Mouse (Mus musculus) small intestine, adult 2 months (tissue): ENCODE measurements at regions not wholly inside any gene's neighbourhood (a gene's known extent, or its start where the extent isn't known, plus 50 kb on each side); places are given as distances from the start of the nearest gene placed in this dataset.

Source experiments
- CTCF ChIP-seq: fragments of 200-500 bp; IDR thresholded peaks from 2 replicates; pipeline ENCODE4 v1.5.1; 2012; ENCODE audit warnings: low read depth, mild to moderate bottlenecking, control low read depth, inconsistent platforms, low read length, moderate library complexity, mixed read lengths; ENCODE audit not compliant: insufficient replicate concordance, insufficient read length; ENCODE audit errors: extremely low read depth
- POLR2A ChIP-seq: fragments of 200-500 bp; IDR thresholded peaks from 2 replicates; pipeline ENCODE4 v1.6.1; 2012; ENCODE audit warnings: low read depth, mild to moderate bottlenecking, control low read depth, inconsistent platforms, low read length, moderate library complexity

DNA sequence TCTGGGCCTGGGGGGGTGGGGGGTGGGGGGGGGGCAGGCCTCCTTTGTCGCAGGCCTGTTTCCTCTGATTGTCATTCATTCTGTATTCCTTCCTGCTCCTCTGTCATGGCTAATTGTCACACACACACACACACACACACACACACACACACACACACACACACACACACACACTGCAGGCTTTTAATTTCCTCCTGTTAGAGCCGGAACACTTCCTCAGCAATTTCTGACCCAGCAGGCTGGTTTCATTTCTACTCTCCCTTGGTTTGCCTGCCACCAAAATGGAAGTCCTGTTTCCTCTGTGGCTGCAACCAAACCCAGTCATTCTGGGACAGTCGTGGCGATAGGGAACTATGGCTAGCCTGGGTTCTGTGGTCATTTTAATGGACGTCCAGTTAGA, 61.8 kb upstream of the Arhgap29 start:
- TF ChIP-seq CTCF (no peak), POLR2A (no peak)
